Mouse (Mus musculus): Measurements from ENCODE around the gene Snap29. TPM values are rescaled to one million over a fixed set of nuclear protein-coding genes. Genes with fewer than 3 reads are reported as not detected.
A peak's percentile ranks its signal among the peaks of the same experiment; 100 is the strongest.

Gene Snap29
- polyA plus RNA-seq, 1 experiment from 2014 or later, result 15.2 TPM

DNA sequence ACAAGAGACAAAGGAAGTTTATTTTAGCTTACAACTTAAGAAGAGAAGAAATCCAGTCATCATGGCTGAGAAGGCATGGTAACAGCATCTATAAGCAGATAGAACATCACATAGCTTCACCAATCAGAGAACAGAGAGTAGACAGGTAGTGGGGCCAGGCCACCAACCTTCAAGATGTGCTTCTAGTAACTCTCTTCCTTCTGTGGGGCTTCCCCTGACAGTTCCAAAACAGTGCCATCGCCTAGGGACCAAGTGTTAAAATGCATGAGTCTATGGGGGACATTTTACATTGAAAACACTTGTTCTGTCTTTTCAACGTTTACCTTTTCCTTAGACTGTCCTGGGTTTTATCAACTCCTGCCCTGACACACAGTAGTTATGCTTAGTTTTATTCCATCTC lies 57.4 kb downstream of the Snap29 start:
- no peak for ATAC-seq
- Histone ChIP-seq H3K36me3 (ENCODE audit: control insufficient read depth, insufficient read depth, low read length) (no peaks in the 10 kb centered on the region), H3K27me3 (replicated peaks; ENCODE audit: control insufficient read depth, insufficient read depth, low read length) (no peaks in the 10 kb centered on the region)

DNA sequence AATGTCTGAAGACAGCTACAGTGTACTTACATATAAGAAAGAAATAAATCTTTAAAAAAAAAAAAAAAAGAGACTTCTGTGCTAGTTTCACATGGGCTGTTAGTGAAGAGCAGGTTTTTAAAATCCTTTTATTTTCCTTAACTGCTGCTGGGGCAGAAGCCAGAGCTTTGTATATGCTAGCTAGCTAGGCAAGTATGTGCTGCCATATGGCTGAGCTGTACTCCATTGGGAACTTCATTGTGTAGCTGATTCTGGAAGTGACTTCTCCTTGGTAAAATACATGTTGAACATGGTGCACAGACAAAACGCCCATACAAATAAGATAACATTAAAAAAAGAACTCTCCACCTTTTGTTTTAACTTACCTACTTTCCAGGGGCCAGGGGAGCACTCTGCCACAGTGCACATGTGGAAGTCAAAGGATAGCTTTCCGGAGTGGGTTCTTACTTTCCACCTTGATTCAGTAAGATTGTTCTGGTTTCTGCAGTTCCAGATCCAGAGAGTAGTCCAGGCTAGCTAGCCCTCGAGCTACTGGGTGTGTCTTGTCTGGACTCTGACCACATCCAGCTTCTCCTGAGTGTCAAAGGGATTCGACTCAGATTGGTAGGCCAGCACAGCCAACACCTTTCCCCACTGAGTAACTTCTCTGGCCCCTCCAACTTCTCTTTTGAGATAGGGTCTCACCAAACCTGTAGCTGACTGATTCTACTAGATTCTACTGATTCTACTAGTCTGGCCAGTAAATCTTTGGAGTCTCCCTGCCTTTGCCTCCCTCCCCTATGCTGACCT lies 61.3 kb downstream of the Snap29 start:
- Histone ChIP-seq H3K4me2 (ENCODE audit: low read depth, low read length) (no peak overlapping the region; the same call in 1 of the 2 replicates), H3K4me1 (ENCODE audit: control insufficient read depth, insufficient read depth, low read length) (peaks cover 5% of the 10 kb centered on the region; the same call in 1 of the 2 replicates), H3K4me3 (ENCODE audit: low read length) (no peak overlapping the region), H3K9ac (ENCODE audit: low read depth, low read length) (no peak overlapping the region), H3K9me3 (ENCODE audit: control insufficient read depth, low read length) (no peaks in the 10 kb centered on the region), H3K27ac (ENCODE audit: low read length) (peak overlapping the region; percentile 40; the same call in 1 of the 2 replicates), H3K36me3 (ENCODE audit: control insufficient read depth, insufficient read depth, low read length) (peaks cover 7% of the 10 kb centered on the region), H3K27me3 (replicated peaks; ENCODE audit: control insufficient read depth, insufficient read depth, low read length) (no peaks in the 10 kb centered on the region)
- peak; percentile 71 for ATAC-seq
- 72% methylated on average over 4 of the region's 4 CpGs for WGBS

More for the DNA sequence above, 57.4 kb downstream of the Snap29 start:
- WGBS, result 87% methylated on average over 2 of the region's 2 CpGs
- Histone ChIP-seq H3K4me1 (ENCODE audit: control insufficient read depth, insufficient read depth, low read length) (peaks cover 7% of the 10 kb centered on the region; the same call in 1 of the 2 replicates), H3K9ac (ENCODE audit: low read depth, low read length) (no peak overlapping the region), H3K27ac (ENCODE audit: low read length) (no peak overlapping the region), H3K4me2 (ENCODE audit: low read depth, low read length) (no peak overlapping the region), H3K9me3 (ENCODE audit: control insufficient read depth, low read length) (no peaks in the 10 kb centered on the region), H3K4me3 (ENCODE audit: low read length) (no peak overlapping the region)

DNA sequence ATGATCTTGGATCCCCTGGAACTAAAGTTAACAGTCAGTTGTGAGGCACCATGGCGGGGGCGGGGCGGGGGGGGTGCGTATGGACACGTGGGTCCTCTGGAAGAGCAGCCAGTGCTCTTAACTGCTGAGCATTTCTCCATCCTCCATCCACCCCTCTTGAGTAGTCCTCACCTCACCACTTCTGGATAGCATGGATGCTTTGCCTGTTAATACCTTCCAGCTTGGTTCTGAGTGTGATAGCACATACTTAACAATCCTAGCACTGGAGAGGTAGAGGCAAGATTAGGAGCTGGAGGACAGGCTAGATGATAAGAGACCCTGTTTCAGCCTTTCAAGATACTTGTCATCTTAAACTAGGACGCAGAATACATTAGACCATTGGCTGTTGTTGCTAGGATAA lies 66.7 kb downstream of the Snap29 start:
- Histone ChIP-seq H3K9ac (ENCODE audit: low read depth, low read length) (no peak overlapping the region), H3K9me3 (ENCODE audit: control insufficient read depth, low read length) (no peaks in the 10 kb centered on the region), H3K36me3 (ENCODE audit: control insufficient read depth, insufficient read depth, low read length) (peaks cover 7% of the 10 kb centered on the region), H3K27me3 (replicated peaks; ENCODE audit: control insufficient read depth, insufficient read depth, low read length) (no peaks in the 10 kb centered on the region), H3K4me2 (ENCODE audit: low read depth, low read length) (no peak overlapping the region), H3K27ac (ENCODE audit: low read length) (no peak overlapping the region), H3K4me1 (ENCODE audit: control insufficient read depth, insufficient read depth, low read length) (no peaks in the 10 kb centered on the region), H3K4me3 (ENCODE audit: low read length) (no peak overlapping the region)
- 86% methylated on average over 6 of the region's 6 CpGs for WGBS
- no peak for ATAC-seq

DNA sequence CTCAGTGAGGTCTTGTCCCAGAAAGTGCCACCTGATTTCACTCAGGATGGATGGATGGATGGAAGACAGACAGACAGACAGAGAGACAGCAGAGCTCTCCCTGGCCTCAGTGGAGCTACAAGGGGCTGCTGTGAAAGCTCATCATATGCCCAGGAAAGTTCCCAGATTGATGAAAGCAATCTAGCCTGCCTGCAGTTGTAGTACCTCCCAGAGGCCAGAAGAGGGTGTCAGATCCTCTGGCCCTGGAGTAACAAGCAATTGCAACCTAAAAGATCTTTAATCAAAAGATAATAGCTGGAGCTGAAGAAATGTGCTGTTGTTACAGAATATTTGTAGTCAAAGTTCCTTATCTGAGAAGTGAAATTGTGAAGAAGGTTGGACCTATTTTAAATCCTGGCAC lies 68.3 kb downstream of the Snap29 start:
- Histone ChIP-seq H3K27ac (ENCODE audit: low read length) (no peak overlapping the region), H3K36me3 (ENCODE audit: control insufficient read depth, insufficient read depth, low read length) (peaks cover 7% of the 10 kb centered on the region), H3K4me3 (ENCODE audit: low read length) (no peak overlapping the region), H3K4me2 (ENCODE audit: low read depth, low read length) (no peak overlapping the region), H3K9me3 (ENCODE audit: control insufficient read depth, low read length) (no peaks in the 10 kb centered on the region), H3K9ac (ENCODE audit: low read depth, low read length) (no peak overlapping the region), H3K4me1 (ENCODE audit: control insufficient read depth, insufficient read depth, low read length) (no peaks in the 10 kb centered on the region; the same call in 1 of the 2 replicates), H3K27me3 (replicated peaks; ENCODE audit: control insufficient read depth, insufficient read depth, low read length) (no peaks in the 10 kb centered on the region)
- ATAC-seq, result no peak

DNA sequence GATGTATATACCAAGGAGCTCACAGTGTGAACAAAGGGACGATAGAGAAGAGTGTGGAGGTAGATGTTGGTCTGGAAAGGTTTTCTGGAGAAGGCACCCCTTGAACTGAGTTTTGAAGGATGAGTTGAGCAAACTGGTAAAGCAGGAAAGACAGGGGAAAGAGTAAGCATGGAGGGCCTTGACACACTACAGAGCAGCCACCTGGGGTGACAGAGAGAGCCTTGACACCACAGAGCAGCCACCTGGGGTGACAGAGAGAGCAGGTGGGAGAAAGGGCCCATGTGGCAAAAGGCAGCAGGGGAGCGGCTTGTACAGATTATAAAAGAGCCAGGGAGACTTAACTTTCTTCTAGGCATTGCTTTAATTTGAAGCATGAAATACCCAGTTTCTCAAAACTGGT lies 69.0 kb downstream of the Snap29 start:
- H3K9me3 ChIP-seq (ENCODE audit: control insufficient read depth, low read length), result no peaks in the 10 kb centered on the region
- H3K4me2 ChIP-seq (ENCODE audit: low read depth, low read length), result no peak overlapping the region
- no peaks in the 10 kb centered on the region for H3K27me3 ChIP-seq (replicated peaks; ENCODE audit: control insufficient read depth, insufficient read depth, low read length)
- H3K4me1 ChIP-seq (ENCODE audit: control insufficient read depth, insufficient read depth, low read length), result no peaks in the 10 kb centered on the region; the same call in 1 of the 2 replicates
- no peak for ATAC-seq
- no peak overlapping the region for H3K9ac ChIP-seq (ENCODE audit: low read depth, low read length)
- H3K27ac ChIP-seq (ENCODE audit: low read length), result no peak overlapping the region
- no peak overlapping the region for H3K4me3 ChIP-seq (ENCODE audit: low read length)
- WGBS, result 78% methylated on average over 2 of the region's 2 CpGs
- H3K36me3 ChIP-seq (ENCODE audit: control insufficient read depth, insufficient read depth, low read length), result peaks cover 6% of the 10 kb centered on the region

DNA sequence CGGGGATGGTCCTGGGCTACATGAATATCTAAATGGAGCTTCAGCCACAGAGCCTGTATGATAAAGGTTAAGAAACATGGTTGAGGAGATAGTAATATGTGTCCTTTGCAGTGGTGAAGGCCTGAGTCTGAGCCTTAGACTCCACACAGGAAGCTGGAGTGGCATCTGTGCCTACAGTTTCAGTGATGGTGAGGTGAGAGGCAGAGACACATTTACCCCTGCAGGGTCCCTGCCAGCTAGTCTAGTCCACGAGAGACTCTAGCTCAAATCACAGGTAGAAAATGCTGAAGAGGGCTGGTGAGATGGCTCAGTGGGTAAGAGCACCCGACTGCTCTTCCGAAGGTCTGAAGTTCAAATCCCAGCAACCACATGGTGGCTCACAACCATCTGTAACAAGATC lies 69.5 kb downstream of the Snap29 start:
- Histone ChIP-seq H3K4me3 (ENCODE audit: low read length) (no peak overlapping the region), H3K9ac (ENCODE audit: low read depth, low read length) (no peak overlapping the region), H3K4me2 (ENCODE audit: low read depth, low read length) (no peak overlapping the region), H3K36me3 (ENCODE audit: control insufficient read depth, insufficient read depth, low read length) (peaks cover under 1% of the 10 kb centered on the region; the same call in 1 of the 2 replicates), H3K9me3 (ENCODE audit: control insufficient read depth, low read length) (no peaks in the 10 kb centered on the region), H3K27me3 (replicated peaks; ENCODE audit: control insufficient read depth, insufficient read depth, low read length) (no peaks in the 10 kb centered on the region), H3K4me1 (ENCODE audit: control insufficient read depth, insufficient read depth, low read length) (no peaks in the 10 kb centered on the region; the same call in 1 of the 2 replicates), H3K27ac (ENCODE audit: low read length) (no peak overlapping the region)
- 92% methylated on average over 4 of the region's 4 CpGs for WGBS
- no peak for ATAC-seq

DNA sequence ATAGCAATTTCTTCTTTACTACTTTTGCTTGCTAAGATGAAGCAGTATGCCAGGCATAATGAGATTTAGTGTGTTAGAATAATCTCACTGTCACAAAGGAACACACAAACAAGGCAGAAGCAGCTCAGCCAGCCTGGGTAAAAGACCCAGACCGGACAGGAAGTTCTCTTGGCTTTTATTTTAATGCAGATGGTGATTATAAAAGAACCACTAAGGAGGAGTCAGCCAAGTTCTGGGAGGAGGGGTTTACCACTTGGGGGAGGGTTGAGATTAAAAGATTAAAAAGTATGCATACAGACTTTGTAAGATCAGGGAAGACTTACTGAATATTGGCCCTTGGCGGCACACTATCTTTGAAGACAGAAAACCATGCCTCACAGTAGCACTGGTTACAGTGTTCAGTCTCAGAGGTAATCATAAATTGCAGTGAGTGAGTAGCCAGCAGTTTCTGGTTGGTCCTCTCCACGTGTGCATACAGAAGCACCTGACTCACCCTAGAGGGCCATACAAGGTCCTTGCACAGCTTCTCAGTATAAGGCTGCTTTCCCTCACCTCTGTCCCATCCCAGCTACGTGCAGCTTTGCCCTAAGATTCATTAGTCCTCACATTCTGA lies 72.7 kb downstream of the Snap29 start:
- Histone ChIP-seq H3K9ac (ENCODE audit: low read depth, low read length) (no peak overlapping the region), H3K4me2 (ENCODE audit: low read depth, low read length) (no peak overlapping the region), H3K27ac (ENCODE audit: low read length) (no peak overlapping the region), H3K36me3 (ENCODE audit: control insufficient read depth, insufficient read depth, low read length) (peaks cover 5% of the 10 kb centered on the region; the same call in 1 of the 2 replicates), H3K9me3 (ENCODE audit: control insufficient read depth, low read length) (no peaks in the 10 kb centered on the region), H3K4me1 (ENCODE audit: control insufficient read depth, insufficient read depth, low read length) (no peaks in the 10 kb centered on the region; the same call in 1 of the 2 replicates), H3K27me3 (replicated peaks; ENCODE audit: control insufficient read depth, insufficient read depth, low read length) (no peaks in the 10 kb centered on the region), H3K4me3 (ENCODE audit: low read length) (no peak overlapping the region)
- ATAC-seq, result no peak
- WGBS, result 72% methylated on average over 4 of the region's 4 CpGs

Other genes with a start within 250 kb of the Snap29 start
- 358 and 374 TPM in 2 replicates for gene Ube2l3, start 203.3 kb upstream of the Snap29 start, polyA plus RNA-seq (2015; fragmentation: Nextera tagmentation; extraction: Ambion mirVana)
- gene Rimbp3, start 197.4 kb upstream of the Snap29 start, polyA plus RNA-seq (2015; fragmentation: Nextera tagmentation; extraction: Ambion mirVana), result 0.48 and 0.49 TPM in 2 replicates
- gene Hic2, start 172.4 kb upstream of the Snap29 start, polyA plus RNA-seq (2015; fragmentation: Nextera tagmentation; extraction: Ambion mirVana), result 5.3 and 5.5 TPM in 2 replicates
- gene Tmem191c, start 129.9 kb upstream of the Snap29 start, polyA plus RNA-seq (2015; fragmentation: Nextera tagmentation; extraction: Ambion mirVana), result 14.5 and 15.2 TPM in 2 replicates
- gene Serpind1, start 74.6 kb upstream of the Snap29 start, polyA plus RNA-seq (2015; fragmentation: Nextera tagmentation; extraction: Ambion mirVana), result 2.0 and 4.8 TPM in 2 replicates
- gene Pi4ka, start 328 bp downstream of the Snap29 start, polyA plus RNA-seq (2015; fragmentation: Nextera tagmentation; extraction: Ambion mirVana), result 23.1 and 28.6 TPM in 2 replicates
- gene Crkl, start 46.0 kb downstream of the Snap29 start, polyA plus RNA-seq (2015; fragmentation: Nextera tagmentation; extraction: Ambion mirVana), result 42.7 and 42.9 TPM in 2 replicates
- gene Aifm3, start 83.6 kb downstream of the Snap29 start, polyA plus RNA-seq (2015; fragmentation: Nextera tagmentation; extraction: Ambion mirVana), result 8.9 and 9.7 TPM in 2 replicates
- gene Lztr1, start 102.7 kb downstream of the Snap29 start, polyA plus RNA-seq (2015; fragmentation: Nextera tagmentation; extraction: Ambion mirVana), result 96.8 and 128 TPM in 2 replicates
- gene Thap7, start 125.2 kb downstream of the Snap29 start, polyA plus RNA-seq (2015; fragmentation: Nextera tagmentation; extraction: Ambion mirVana), result 59.3 and 61.4 TPM in 2 replicates
- gene Lrrc74b, start 155.3 kb downstream of the Snap29 start, polyA plus RNA-seq (2015; fragmentation: Nextera tagmentation; extraction: Ambion mirVana), result 0.17 and 0.31 TPM in 2 replicates
- 0.48 and 1.1 TPM in 2 replicates for gene P2rx6, start 155.9 kb downstream of the Snap29 start, polyA plus RNA-seq (2015; fragmentation: Nextera tagmentation; extraction: Ambion mirVana)
- 36.2 and 38.1 TPM in 2 replicates for gene Slc7a4, start 177.2 kb downstream of the Snap29 start, polyA plus RNA-seq (2015; fragmentation: Nextera tagmentation; extraction: Ambion mirVana)
- 24.5 and 24.9 TPM in 2 replicates for gene Smpd4, start 213.4 kb downstream of the Snap29 start, polyA plus RNA-seq (2015; fragmentation: Nextera tagmentation; extraction: Ambion mirVana)
- 5.0 and 5.3 TPM in 2 replicates for gene Ccdc74a, start 240.5 kb downstream of the Snap29 start, polyA plus RNA-seq (2015; fragmentation: Nextera tagmentation; extraction: Ambion mirVana)